Mouse (Mus musculus) ovary, postnatal 10 days (tissue): Measurements from ENCODE around the gene Ret.

Experiments used
- DNase-seq: peaks from one replicate; pipeline ENCODE4 v3.0.0; 2022; ENCODE audit warnings: low spot score

Gene Ret

GRCm38 (mm10) chr6:118173251-118173974 is 24.1 kb downstream of the Ret start:
- no peak for DNase-seq

DNA sequence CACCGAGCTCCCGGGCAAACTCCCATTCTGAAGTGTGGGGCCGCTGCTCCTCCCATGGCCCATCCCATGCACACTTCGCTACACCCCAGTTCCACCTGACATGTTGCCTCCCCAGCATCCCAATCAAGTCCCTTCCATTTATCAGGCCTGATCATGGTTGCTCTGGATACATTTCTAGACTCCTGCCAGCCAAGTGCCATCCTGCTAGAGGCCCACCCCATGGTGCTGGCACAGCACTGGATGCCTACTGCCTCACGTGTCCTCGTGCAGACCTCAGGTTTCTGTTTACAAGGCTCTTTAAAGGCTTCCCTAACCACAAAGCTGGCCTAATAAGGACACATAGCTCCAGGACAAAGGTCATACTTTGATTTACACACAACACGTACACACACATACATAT is 26.1 kb downstream of the Ret start:
- DNase-seq: no peak

GRCm38 (mm10) chr6:118168106-118168505 is 29.4 kb downstream of the Ret start:
- DNase-seq: no peak

- DNase-seq: no peak
Measured at GRCm38 (mm10) chr6:118167013-118167412, 30.5 kb downstream of the Ret start.

GRCm38 (mm10) chr6:118165516-118165915 is 32.0 kb downstream of the Ret start:
- DNase-seq: no peak

- DNase-seq: no peak
Measured at GRCm38 (mm10) chr6:118164691-118165090, 32.8 kb downstream of the Ret start.

GRCm38 (mm10) chr6:118163086-118163485 is 34.4 kb downstream of the Ret start:
- no peak for DNase-seq

GRCm38 (mm10) chr6:118162457-118163082 is 34.9 kb downstream of the Ret start:
- no peak for DNase-seq

DNA sequence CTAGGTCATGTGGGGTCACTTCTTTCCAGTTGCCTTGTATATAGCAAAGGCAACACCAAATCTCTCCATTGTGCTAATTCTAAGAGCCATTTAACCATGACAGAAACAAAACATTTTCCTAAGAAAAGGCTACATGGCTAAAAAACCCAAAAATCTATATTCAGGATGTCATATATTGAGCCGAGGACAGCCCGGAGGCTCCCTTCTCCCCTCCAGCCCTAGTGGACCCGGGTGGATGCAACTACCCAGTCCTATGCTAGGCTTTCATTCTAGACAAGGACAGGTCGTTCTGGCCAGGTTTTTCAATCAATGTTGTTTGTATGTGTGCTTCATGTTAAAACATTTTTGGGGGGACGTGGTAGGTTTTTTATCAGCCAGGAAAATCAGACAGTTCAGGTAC is 44.4 kb downstream of the Ret start:
- DNase-seq: no peak

DNA sequence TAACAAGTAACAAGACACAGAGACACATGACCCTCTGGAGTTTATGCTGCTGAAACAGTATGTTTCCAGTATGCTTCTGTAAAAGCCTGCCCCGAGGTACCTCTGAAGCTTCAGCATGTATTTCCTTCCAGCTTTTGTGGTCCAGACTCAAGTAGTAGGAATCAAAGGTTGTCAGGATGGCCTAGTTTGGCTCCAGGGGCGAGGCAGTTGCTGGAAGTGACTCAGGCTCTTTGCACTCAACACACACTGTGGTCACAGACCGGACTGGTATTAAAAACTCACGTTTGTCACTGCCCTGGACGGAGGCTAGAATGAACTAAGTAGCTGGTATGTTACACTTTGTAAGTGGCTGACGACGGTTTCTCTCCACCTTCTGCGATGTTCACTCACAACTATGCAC is 46.5 kb downstream of the Ret start:
- no peak for DNase-seq

DNA sequence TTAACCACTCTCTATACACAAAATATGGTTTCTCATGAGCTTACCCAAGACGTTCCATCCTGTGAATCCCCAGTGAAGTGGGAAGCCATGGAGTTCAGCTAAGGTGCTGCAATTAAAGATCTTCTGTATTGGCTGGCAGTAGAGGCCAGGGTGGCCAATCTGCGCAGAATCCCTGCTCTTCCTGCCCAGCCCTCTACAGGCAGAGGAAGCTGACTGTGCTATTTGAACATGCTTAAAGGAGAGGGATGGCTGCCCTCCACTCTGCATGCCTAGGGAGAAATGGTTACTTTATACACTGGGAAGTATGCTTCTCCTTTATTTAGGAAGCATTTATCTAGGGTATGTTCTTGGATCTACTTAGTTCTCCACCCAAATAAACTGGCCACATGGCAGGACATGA is 47.0 kb downstream of the Ret start:
- DNase-seq: no peak

DNA sequence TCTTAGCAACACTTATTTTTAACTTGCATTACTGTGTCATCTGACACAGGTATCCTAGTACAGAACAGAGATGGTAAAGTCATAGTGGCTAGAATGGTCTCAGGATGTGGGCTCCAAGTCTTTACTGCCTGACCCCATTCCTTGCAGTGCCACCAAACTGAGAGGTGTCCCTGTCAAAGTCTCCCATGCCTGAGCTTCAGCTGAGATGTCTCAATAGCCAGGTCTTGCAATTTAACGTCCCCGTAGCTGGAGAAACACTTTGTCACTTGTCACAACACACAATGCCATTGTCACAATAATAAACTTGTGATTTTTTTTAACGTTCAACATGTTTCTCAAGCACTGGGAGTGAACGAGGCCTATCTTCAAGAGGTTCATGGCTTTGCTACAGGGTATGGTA is 47.4 kb downstream of the Ret start:
- no peak for DNase-seq

- DNase-seq: no peak
Measured at GRCm38 (mm10) chr6:118140961-118141360, 56.6 kb downstream of the Ret start.

DNA sequence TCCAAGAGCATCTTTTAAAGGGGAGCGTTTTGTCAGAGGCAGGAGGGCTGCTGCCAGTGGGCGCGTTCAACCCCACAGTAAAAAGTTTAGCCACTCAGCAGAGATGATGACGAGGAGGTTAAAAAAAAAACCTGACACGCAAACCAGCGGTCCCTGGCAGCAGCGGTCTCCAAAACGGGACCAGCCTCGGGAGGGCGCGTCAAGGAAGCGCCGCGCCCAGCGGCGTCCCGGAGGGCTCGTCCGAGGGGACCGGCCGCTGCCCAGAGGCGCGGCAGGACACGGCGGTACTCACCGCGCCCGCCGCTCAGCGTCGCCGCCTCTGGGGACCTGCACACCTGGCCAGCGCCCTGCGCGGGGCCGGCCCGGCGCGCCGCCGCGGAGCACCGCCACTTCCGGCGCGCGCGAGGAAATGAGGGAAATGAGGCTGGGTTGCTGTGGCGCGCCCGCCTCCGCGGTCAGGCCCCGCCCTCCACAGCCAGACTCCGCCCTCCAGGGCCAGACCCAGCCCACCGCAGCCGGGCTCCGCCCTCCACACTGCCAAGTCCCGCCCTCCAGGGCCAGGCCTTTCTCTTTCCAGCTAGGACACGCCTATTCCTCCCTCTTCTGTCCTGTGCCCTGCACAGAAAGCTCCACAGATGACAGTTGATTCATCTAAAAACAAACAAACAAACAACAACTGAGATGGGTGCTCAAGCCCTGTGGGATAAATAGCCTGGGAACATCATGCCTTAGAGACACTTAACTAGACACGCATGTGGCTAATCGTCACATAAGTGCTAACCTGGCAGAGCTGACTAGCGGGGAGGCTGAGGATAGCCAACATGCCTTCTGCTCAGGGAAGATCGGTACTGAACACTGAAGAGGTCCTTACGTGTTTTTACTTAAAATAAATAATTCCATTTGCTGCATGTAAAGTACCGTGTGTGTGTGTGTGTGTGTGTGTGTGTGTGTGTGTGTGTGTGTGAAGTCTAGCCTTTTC is 58.5 kb downstream of the Ret start, which contains the start of gene Csgalnact2:
Gene Csgalnact2 (minus strand): TSS at position 410 of the 979 bp plus-strand sequence.
- peak; percentile 79 for DNase-seq

GRCm38 (mm10) chr6:118137148-118137547 is 60.4 kb downstream of the Ret start:
- DNase-seq: no peak

DNA sequence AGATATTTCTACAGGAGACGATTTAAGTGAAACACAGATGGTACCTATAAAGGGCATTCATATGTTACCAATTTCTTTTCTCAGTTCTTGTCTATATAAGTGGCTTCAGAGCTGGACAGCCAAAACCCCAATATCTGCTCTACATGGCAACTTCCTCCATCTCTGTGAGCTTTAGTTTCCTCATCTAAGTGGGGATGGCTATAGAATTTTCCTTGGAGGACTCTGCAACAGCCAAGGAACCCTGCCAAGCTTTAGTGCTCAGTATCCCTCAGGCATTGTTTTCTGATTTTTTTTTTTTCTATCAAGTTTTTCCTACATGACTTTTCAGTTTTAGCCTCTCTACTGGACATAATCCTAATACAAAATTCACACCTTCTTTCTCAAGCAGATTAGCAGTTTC is 63.1 kb downstream of the Ret start:
- no peak for DNase-seq

GRCm38 (mm10) chr6:118130022-118130421 is 67.5 kb downstream of the Ret start:
- DNase-seq: no peak

DNA sequence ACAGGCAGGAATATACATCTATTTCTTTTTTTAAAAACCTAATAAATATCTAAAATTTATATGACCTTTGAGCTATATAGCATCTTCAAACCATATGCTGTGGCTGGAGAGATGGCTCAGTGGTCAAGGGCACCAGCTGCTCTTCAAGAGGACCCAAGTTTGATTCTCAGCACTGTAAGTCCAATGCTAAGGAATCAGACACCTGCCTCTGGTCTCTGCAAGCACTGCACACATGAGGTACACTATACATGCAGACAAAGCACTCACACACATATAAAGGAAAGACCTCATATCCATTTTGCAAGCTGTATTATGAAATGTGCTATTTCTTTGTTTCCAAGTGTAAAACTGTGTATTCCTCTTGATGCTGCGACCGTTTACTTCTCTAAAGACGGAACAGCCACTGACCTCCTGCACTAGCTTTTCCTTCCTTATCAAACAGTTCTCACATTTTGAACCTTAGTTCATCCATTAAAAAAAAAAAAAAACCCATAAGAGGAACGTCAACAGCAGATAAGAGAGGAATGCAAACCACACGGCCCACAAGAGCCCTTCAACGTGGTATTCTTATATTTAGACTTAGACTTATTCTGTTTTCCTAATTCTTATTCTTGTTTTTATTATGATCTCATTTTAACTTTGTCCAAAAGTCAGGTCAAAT is 69.6 kb downstream of the Ret start:
- DNase-seq: no peak

GRCm38 (mm10) chr6:118127198-118127597 is 70.3 kb downstream of the Ret start:
- DNase-seq: no peak

DNA sequence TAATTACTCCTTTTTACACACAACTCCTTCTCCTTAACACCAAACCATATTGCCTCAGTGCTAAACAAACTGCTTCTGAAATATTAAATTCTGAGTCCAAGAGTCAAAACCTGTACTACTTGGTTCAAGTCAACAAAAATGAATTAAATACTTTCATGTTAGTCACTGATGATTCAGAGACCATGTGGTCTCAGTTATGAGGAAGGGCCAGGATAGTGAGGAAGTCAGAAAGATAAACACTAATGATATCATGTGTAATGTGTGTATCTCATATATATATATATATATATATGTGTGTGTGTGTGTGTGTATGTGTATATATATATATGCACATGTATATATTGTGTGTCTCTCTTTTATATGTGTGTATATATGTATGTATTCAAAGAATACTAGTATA is 70.9 kb downstream of the Ret start:
- DNase-seq: no peak

DNA sequence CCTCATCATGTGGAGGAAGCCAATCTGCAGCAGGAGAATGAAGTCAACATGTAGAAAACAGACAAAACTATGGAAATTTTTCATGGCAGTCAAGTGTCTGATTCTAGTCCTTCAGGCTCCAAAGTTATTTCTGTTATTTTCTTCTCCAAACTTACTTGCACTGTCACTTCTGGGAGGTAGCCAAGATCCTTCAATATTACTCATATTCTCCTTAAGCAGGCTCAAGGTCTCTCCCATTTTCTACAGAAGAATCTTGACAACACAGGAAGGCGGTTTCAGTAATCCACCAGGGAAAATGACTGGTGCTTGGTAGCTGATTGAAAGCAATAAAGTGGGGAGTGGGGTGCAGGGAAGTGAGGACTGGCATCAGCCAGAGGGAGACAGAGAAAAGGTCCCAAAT is 74.8 kb downstream of the Ret start:
- DNase-seq: no peak

DNA sequence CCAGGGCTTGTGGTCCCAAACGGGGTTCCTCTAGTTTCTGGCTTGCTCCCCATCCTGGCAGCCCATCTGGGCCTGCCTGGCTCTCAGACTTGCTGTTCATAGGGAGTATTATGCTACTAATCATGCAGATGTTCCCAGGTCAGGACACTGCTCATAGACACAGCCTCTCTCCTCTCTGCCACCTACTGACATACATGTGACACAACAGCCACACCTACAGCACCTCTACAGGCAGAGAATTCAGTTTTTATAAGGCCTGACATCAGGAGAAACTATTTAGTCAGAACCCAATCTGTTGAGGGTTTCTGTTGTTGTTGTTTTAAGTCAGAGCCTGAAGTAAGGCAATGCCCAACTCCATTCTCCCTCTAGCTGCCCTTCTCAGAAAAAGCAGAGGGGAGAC is 85.7 kb downstream of the Ret start:
- no peak for DNase-seq
